Mouse (Mus musculus) ovary, adult 2 months (tissue): ENCODE measurements around the gene Spesp1. TPM values are rescaled to one million over a fixed set of nuclear protein-coding genes. Genes with fewer than 3 reads are reported as not detected.

Source experiments
- polyA plus RNA-seq: library from polyadenylated mRNA; depleted of rRNA; stranded (reverse); fragments of >200 nt; gene quantifications from 2 replicates; pipeline ENCODE4 v1.2.3, GENCODE M21; 2012; rRNA removed

Spesp1 gene
- polyA plus RNA-seq: not detected in 2 replicates

GRCm38 (mm10) chr9:62281991-62282390 is at the start of gene Spesp1:
Gene Spesp1, minus strand, starts transcription at chr9:62282208.

Other genes with a start within 250 kb of the Spesp1 start
- 2.8 and 4.2 TPM in 2 replicates for gene Glce, start 159.6 kb downstream of the Spesp1 start, polyA plus RNA-seq
- gene Anp32a, start 59.1 kb upstream of the Spesp1 start, polyA plus RNA-seq: 12.8 and 16.6 TPM in 2 replicates